Comparison of ENCODE assay signal across 21 mouse cellular contexts in genomic region chr5:9525507-9525906, GRCm38 (mm10).
DNase-seq lines count a peak whose midpoint lies in the region; ATAC-seq lines count a peak whose summit lies in the region.
"Had no signal": no experiment of that assay in that cellular context is flagged by ENCODE, and none has a peak within 500 bp of the region (broad histone marks: within the 10 kb centered on the region; RNA-seq: fewer than 3 reads in every experiment).

No protein-coding gene starts in this region.

- ATAC-seq in frontal cortex, adult (ENCODE audit: low TSS enrichment): peak; percentile 84
- ATAC-seq: activated CD4-positive, CD25-positive, alpha-beta regulatory T cell, adult 4 months; CD4-positive, CD25-positive, alpha-beta regulatory T cell, adult 4 months; forebrain, embryonic 14.5 days; forebrain, embryonic 16.5 days; Patski had no signal

- DNase-seq in frontal cortex, postnatal 36 days (ENCODE audit: low spot score in 2 of 2): no peak
- peak; percentile 15 for DNase-seq in right cerebral cortex, adult 18-20 months
- no peak for DNase-seq in right cerebral cortex, postnatal 14 days
- DNase-seq in layer of hippocampus, postnatal 14 days (ENCODE audit: low spot score in 2 of 2): no peak
- DNase-seq: adrenal gland, adult 8-10 months; adrenal gland, postnatal 14 days; adrenal gland, postnatal 36 days; B cell, adult 2 months; cerebellum, adult 11 months; cerebellum, adult 18-20 months; cerebellum, adult 8-10 months; cerebellum, adult 9-11 months; cerebellum, postnatal 14 days; cerebellum, postnatal 36 days; embryo, embryonic 11 days had no signal
